Mouse (Mus musculus): ENCODE data around the gene Ifit1bl1.

Ifit1bl1 gene

DNA sequence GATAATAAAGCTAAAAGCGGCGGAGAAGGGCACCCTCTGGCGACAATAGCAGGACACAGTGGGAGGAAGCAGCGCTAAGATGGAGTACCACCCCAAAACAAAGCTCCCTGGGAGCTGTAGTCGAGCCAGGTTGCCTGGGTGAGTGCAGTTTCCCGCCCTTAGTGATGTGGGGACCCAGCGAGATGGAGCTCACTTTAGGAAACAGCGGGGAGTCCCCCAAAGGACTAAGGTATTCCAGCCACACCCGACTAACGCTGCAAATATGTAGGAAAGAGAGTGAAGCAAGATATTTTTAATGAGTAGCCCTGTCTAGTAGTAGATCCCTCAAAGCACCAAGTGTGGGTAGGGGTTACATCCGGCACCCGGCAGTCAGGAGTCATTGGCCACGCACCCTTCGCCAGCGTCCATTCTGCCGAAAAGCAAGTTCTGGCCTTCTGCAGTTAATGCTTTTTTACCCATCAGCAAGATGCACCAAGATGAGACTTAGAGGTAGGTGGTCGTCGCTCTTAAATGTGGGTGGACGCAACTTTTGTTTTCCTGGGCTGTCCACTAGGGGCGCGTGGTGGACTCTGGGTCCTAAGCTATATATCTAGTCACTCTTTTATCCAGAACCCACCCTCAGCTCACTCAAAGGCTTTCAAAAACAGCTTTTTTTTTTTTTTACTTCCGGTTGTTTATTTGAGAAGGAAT lies 51.1 kb downstream of the Ifit1bl1 start, which contains the start of gene Ifit2:
Gene Ifit2 (plus strand): TSS at position 161 of the 690 bp plus-strand sequence.
- in situ Hi-C loops (cut with MboI; ENCODE audit: unreplicated experiment in 2 of 2), result no loop called here

DNA sequence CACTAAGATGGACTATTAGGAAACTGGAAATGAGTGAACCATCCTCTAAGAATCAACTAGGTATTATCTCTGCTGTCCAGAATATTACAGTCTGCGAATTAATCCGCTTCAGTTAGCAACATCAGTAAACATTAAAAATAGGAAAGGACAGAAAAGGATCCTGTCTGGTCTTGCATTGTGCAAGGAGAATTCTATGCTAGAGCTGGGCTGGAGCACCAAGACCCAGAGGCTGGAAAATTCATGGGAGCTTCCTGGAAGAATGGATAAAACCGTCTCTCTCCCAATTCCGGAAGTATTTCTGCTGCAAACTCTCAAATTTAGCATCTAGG lies 51.6 kb downstream of the Ifit1bl1 start:
- in situ Hi-C loops (cut with MboI; ENCODE audit: unreplicated experiment in 2 of 2), result no loop called here

DNA sequence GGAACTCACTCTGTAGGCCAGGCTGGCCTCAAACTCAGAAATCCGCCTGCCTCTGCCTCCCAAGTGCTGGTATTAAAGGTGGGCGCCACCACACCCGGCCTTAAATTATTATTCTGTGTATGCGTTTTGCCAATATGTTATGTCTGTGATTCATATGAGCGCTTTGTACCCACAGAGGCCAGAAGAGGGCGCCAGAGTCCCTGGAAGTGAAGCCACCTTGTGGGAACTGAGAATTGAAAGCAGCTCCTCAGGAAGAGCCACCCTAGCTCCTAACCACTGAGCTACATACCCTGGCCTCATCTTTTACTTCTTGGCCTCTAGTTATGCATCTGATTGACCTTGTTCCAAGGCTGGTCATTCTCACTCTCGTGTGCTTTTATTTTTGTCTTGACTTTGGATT lies 53.8 kb downstream of the Ifit1bl1 start:
- in situ Hi-C loops (cut with MboI; ENCODE audit: unreplicated experiment in 2 of 2), result loop anchor here (5.0 to 25.0 kb wide), 7 partner anchors 46 to 303 kb away; no protein-coding TSS in a partner anchor

DNA sequence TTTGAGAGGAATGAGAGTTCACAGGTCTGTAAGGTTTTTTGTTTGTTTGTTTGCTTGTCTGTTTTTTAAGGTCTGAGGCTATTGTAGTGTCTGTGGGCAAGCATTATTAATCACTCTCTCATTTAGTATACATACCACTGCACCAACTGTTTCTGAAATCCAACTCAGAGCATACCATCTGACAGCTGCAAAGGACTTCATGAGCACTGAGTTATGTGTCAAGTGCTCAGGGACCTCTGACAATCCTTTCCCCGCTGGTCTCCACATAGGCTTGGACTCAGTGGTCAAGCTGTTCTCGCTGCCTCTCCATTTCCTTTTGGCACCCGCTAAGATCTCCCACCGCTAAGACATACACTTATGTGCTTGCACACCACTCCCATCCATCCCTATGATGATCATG lies 55.5 kb downstream of the Ifit1bl1 start:
- in situ Hi-C loops (cut with MboI; ENCODE audit: unreplicated experiment in 2 of 2), result loop anchor here (5.0 to 25.0 kb wide), 7 partner anchors 44 to 301 kb away; no protein-coding TSS in a partner anchor

Data from v-Abl transformed pro-B cells (cell line).